Mouse (Mus musculus): ENCODE data around the gene Aim2. TPM values are rescaled to one million over a fixed set of nuclear protein-coding genes. Genes with fewer than 3 reads are reported as not detected.

Aim2 gene
- polyA plus RNA-seq, 1 experiment, result 10.4 TPM

- Histone ChIP-seq H3K4me1 (ENCODE audit: control insufficient read depth, insufficient read depth, insufficient read length) (no peaks in the 10 kb centered on the region), H3K27me3 (ENCODE audit: control insufficient read depth, insufficient read depth, low read length) (peaks cover 12% of the 10 kb centered on the region), H3K4me3 (ENCODE audit: extremely low read depth, insufficient read depth, insufficient read length) (peak within 1 kb of the TSS; percentile 10; the same call in 1 of the 2 replicates), H3K36me3 (ENCODE audit: control insufficient read depth, insufficient read depth, low read length) (no peaks in the 10 kb centered on the region), H3K27ac (ENCODE audit: insufficient read depth, low read length) (no peak within 1 kb of the TSS)
- TF ChIP-seq POLR2A (IDR thresholded peaks at IDR 0.05; ENCODE audit: low read depth, low read length) (no peak), CTCF (IDR thresholded peaks at IDR 0.05; ENCODE audit: extremely low read depth, insufficient read depth, insufficient read length, insufficient replicate concordance) (no peak)
- WGBS, result 4% methylated on average over 46 of the region's 46 CpGs
- DNase-seq (ENCODE audit: low read depth in 1 of 2, low spot score in 2 of 2), result no peak
Observed at GRCm38 (mm10) chr1:173367356-173368046, 16.8 kb downstream of the Aim2 start, which contains the start of gene Cadm3. Gene Cadm3 (minus strand): TSS chr1:173367695.

- no peak for DNase-seq (ENCODE audit: low read depth in 1 of 2, low spot score in 2 of 2)
- no peak overlapping the region for H3K27ac ChIP-seq (ENCODE audit: insufficient read depth, low read length)
- no peaks in the 10 kb centered on the region for H3K4me1 ChIP-seq (ENCODE audit: control insufficient read depth, insufficient read depth, insufficient read length)
- TF ChIP-seq POLR2A (IDR thresholded peaks at IDR 0.05; ENCODE audit: low read depth, low read length), result no peak
- TF ChIP-seq CTCF (IDR thresholded peaks at IDR 0.05; ENCODE audit: extremely low read depth, insufficient read depth, insufficient read length, insufficient replicate concordance), result no peak
- H3K27me3 ChIP-seq (ENCODE audit: control insufficient read depth, insufficient read depth, low read length), result peaks cover 12% of the 10 kb centered on the region
- 71% methylated on average over 2 of the region's 2 CpGs for WGBS
- no peaks in the 10 kb centered on the region for H3K36me3 ChIP-seq (ENCODE audit: control insufficient read depth, insufficient read depth, low read length)
- no peak overlapping the region for H3K4me3 ChIP-seq (ENCODE audit: extremely low read depth, insufficient read depth, insufficient read length)
Observed at GRCm38 (mm10) chr1:173369611-173370010, 18.9 kb downstream of the Aim2 start.

GRCm38 (mm10) chr1:173370456-173370855 lies 19.8 kb downstream of the Aim2 start:
- Histone ChIP-seq H3K4me1 (ENCODE audit: control insufficient read depth, insufficient read depth, insufficient read length) (no peaks in the 10 kb centered on the region), H3K27me3 (ENCODE audit: control insufficient read depth, insufficient read depth, low read length) (peaks cover 12% of the 10 kb centered on the region), H3K4me3 (ENCODE audit: extremely low read depth, insufficient read depth, insufficient read length) (no peak overlapping the region), H3K36me3 (ENCODE audit: control insufficient read depth, insufficient read depth, low read length) (no peaks in the 10 kb centered on the region), H3K27ac (ENCODE audit: insufficient read depth, low read length) (no peak overlapping the region)
- TF ChIP-seq CTCF (IDR thresholded peaks at IDR 0.05; ENCODE audit: extremely low read depth, insufficient read depth, insufficient read length, insufficient replicate concordance), result no peak
- TF ChIP-seq POLR2A (IDR thresholded peaks at IDR 0.05; ENCODE audit: low read depth, low read length), result no peak
- DNase-seq (ENCODE audit: low read depth in 1 of 2, low spot score in 2 of 2), result no peak
- WGBS, result 72% methylated on average over 6 of the region's 6 CpGs

- TF ChIP-seq POLR2A (IDR thresholded peaks at IDR 0.05; ENCODE audit: low read depth, low read length), result no peak
- no peak for TF ChIP-seq CTCF (IDR thresholded peaks at IDR 0.05; ENCODE audit: extremely low read depth, insufficient read depth, insufficient read length, insufficient replicate concordance)
- 86% methylated on average over 6 of the region's 6 CpGs for WGBS
- DNase-seq (ENCODE audit: low read depth in 1 of 2, low spot score in 2 of 2), result no peak
- Histone ChIP-seq H3K4me3 (ENCODE audit: extremely low read depth, insufficient read depth, insufficient read length) (no peak overlapping the region), H3K27ac (ENCODE audit: insufficient read depth, low read length) (no peak overlapping the region), H3K36me3 (ENCODE audit: control insufficient read depth, insufficient read depth, low read length) (no peaks in the 10 kb centered on the region), H3K27me3 (ENCODE audit: control insufficient read depth, insufficient read depth, low read length) (peaks cover 9% of the 10 kb centered on the region), H3K4me1 (ENCODE audit: control insufficient read depth, insufficient read depth, insufficient read length) (no peaks in the 10 kb centered on the region)
Observed at GRCm38 (mm10) chr1:173371586-173371985, 20.9 kb downstream of the Aim2 start.

- TF ChIP-seq POLR2A (IDR thresholded peaks at IDR 0.05; ENCODE audit: low read depth, low read length) (no peak), CTCF (IDR thresholded peaks at IDR 0.05; ENCODE audit: extremely low read depth, insufficient read depth, insufficient read length, insufficient replicate concordance) (no peak)
- H3K36me3 ChIP-seq (ENCODE audit: control insufficient read depth, insufficient read depth, low read length), result no peaks in the 10 kb centered on the region
- H3K4me3 ChIP-seq (ENCODE audit: extremely low read depth, insufficient read depth, insufficient read length), result no peak overlapping the region
- H3K4me1 ChIP-seq (ENCODE audit: control insufficient read depth, insufficient read depth, insufficient read length), result no peaks in the 10 kb centered on the region
- no peak for DNase-seq (ENCODE audit: low read depth in 1 of 2, low spot score in 2 of 2)
- no peaks in the 10 kb centered on the region for H3K27me3 ChIP-seq (ENCODE audit: control insufficient read depth, insufficient read depth, low read length)
- H3K27ac ChIP-seq (ENCODE audit: insufficient read depth, low read length), result no peak overlapping the region
- WGBS, result 10% methylated on average over 7 of the region's 7 CpGs
Observed at GRCm38 (mm10) chr1:173374020-173374419, 23.3 kb downstream of the Aim2 start.

GRCm38 (mm10) chr1:173377380-173378112 lies 26.9 kb downstream of the Aim2 start:
- Histone ChIP-seq H3K4me3 (ENCODE audit: extremely low read depth, insufficient read depth, insufficient read length) (no peak overlapping the region), H3K36me3 (ENCODE audit: control insufficient read depth, insufficient read depth, low read length) (no peaks in the 10 kb centered on the region), H3K27ac (ENCODE audit: insufficient read depth, low read length) (no peak overlapping the region), H3K4me1 (ENCODE audit: control insufficient read depth, insufficient read depth, insufficient read length) (no peaks in the 10 kb centered on the region), H3K27me3 (ENCODE audit: control insufficient read depth, insufficient read depth, low read length) (no peaks in the 10 kb centered on the region)
- peak; percentile 56; the same call in 1 of the 2 replicates for TF ChIP-seq CTCF (IDR thresholded peaks at IDR 0.05; ENCODE audit: extremely low read depth, insufficient read depth, insufficient read length, insufficient replicate concordance)
- TF ChIP-seq POLR2A (IDR thresholded peaks at IDR 0.05; ENCODE audit: low read depth, low read length), result no peak
- 27% methylated on average over 13 of the region's 13 CpGs for WGBS
- peak in 1 of 2 experiments; percentile 30 for DNase-seq (ENCODE audit: low read depth in 1 of 2, low spot score in 2 of 2)

Data from spleen, adult 2 months (tissue).